Mouse (Mus musculus) c-Kit-positive CD71-negative TER-119-negative erythroid progenitor cells, embryonic 14.5 days (primary cell): ENCODE data around the gene Myo1d.

Experiments
- DNase-seq: peaks from one replicate; pipeline ENCODE4 v3.0.0-alpha.2; 2013; ENCODE audit warnings: low read depth

The Myo1d gene

GRCm38 (mm10) chr11:80723406-80724047 lies 56.3 kb downstream of the Myo1d start:
- DNase-seq = no peak

DNA sequence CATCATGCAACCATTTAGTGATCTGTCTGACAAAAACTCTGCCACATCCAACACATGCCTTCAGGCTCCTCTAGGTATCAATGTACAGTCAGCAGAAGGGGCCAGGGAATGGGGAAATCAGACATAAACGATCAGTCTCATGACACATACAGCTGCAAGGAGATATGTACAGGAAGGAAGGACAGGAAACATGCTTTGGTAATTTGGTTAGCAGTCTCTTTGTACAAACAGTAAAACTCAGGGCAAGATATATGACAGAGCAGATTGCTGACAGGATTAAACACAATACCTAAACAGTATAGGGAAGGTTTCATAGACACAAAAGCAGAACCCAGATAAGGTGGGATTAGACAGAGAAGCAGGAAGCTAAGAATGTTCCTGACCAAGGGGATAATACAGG lies 60.8 kb downstream of the Myo1d start:
- DNase-seq = peak; percentile 22

DNA sequence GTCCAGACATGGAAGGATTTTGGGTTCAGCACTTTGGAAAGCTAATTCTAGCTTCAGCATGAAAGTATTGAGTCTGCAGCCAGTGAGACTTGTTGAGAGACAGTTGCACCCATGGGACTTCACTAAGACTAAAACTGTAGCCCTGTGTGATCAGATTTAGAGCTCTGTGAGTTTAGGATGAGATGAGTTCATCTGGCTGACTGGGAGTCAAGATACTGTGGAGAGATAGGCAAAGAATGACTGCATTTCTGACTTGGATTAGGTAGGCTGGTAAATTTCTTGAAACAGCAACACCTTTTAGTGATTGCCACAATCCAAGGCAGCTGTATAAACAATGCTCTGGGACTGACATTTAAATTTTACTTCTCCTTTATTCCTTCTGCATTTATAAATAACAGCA lies 61.8 kb downstream of the Myo1d start:
- DNase-seq = no peak

DNA sequence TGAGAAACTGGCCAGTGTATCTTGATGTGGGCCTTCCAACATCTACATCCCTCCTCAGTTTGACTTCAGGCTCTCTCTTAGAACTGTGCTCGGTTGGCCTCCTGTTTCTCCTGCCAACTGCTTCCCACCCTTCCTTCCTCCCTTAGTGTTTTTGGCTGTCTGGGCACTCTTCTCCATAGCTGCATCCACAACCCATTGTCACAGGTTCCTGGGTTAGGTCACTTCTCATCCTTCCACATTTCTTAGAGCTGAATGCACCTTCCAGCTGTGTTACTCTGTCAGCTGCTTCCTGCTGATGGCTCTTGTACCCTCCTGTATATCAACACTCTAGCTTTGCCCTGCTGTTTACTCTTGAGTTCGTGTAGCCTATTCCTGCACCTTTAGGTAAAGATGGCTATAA lies 64.7 kb downstream of the Myo1d start:
- no peak for DNase-seq

DNA sequence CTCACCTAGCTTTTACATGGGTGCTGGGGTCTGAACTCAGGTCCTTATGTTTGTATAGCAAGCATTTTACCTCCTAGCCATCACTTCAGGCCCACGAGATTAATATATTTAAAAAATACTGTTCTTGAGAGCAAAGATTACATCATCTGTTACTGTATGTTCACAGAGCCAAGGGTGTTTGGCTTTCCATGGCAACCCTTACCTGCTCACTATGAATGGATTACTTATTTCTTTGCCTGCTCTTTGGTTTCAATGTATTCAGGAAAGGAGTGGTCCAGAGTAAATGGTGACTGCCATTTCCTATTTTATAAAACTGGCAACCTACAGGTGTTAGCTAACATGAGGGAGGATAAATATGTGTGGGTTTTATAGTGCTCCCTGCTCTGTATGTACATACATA lies 66.1 kb downstream of the Myo1d start:
- DNase-seq = no peak

GRCm38 (mm10) chr11:80712201-80712600 lies 67.6 kb downstream of the Myo1d start:
- DNase-seq = no peak

GRCm38 (mm10) chr11:80711336-80711735 lies 68.5 kb downstream of the Myo1d start:
- peak; percentile 50 for DNase-seq

GRCm38 (mm10) chr11:80700611-80701010 lies 79.2 kb downstream of the Myo1d start:
- DNase-seq = no peak

DNA sequence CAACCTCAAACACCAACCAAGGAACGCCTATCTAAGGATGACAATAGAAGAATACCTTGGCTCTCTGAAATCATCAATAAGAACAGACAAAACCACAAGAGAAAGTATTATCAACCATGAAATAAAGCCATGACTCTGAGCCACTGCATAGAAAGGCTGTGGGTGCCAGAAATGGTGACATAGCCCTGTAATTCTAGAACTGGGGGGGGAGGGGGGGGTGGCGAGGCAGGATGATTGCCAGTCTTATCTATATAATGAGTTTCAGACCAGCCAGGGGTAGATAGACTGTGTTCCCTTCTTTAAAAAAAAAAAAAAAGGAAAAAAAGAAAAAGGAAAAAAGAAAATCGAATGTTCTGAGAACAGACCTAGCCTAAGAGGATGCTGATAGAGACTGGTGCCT lies 81.1 kb downstream of the Myo1d start:
- DNase-seq = no peak

GRCm38 (mm10) chr11:80696350-80696749 lies 83.5 kb downstream of the Myo1d start:
- DNase-seq = peak; percentile 35

GRCm38 (mm10) chr11:80684603-80685002 lies 95.2 kb downstream of the Myo1d start:
- DNase-seq = no peak

- no peak for DNase-seq
These were observed 97.1 kb downstream of the Myo1d start for GRCm38 (mm10) chr11:80682745-80683144.

GRCm38 (mm10) chr11:80673013-80673412 lies 106.8 kb downstream of the Myo1d start:
- no peak for DNase-seq

- DNase-seq = peak; percentile 22
These were observed 109.4 kb downstream of the Myo1d start for GRCm38 (mm10) chr11:80670391-80670790.

- no peak for DNase-seq
These were observed 109.9 kb downstream of the Myo1d start for GRCm38 (mm10) chr11:80669934-80670333.

DNA sequence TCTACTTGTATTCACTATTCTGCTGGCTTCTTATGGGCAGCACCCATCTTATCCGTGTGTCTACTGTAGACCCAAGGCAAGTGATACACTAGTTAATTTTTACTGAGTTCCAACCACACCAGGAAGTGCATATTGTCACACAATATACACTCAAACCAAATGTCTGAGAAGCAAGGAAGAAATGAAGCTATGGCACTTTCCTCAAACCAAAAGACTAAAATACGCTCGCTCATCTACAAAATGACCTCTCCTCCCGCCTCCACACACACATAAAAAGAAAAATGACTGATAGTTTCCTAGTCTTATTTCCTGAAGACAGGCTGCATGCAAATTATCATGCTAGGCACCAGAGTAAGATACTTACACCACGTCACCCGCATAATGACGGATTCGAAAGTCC lies 113.6 kb downstream of the Myo1d start:
- no peak for DNase-seq

GRCm38 (mm10) chr11:80664261-80664660 lies 115.6 kb downstream of the Myo1d start:
- no peak for DNase-seq

DNA sequence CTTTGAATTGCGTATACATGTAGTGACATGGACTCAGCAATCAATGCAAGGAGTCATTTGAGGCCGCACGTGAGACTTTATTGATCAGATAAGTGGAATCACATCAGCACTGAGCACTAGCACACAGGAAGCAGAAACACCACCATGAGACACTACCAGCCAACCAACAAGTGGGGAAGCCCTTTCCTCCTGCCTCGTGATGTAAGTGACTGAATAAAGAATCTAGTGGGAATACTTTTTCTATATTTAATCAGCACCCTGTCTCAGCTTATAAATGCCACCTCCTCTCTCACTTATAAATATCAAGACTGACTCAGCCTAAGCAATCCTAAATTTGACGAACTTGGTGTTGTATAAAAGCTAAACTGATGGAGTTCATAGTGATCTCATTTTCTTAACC lies 134.7 kb downstream of the Myo1d start:
- DNase-seq = no peak

- DNase-seq = no peak
These were observed 150.6 kb downstream of the Myo1d start for GRCm38 (mm10) chr11:80628992-80629865.

DNA sequence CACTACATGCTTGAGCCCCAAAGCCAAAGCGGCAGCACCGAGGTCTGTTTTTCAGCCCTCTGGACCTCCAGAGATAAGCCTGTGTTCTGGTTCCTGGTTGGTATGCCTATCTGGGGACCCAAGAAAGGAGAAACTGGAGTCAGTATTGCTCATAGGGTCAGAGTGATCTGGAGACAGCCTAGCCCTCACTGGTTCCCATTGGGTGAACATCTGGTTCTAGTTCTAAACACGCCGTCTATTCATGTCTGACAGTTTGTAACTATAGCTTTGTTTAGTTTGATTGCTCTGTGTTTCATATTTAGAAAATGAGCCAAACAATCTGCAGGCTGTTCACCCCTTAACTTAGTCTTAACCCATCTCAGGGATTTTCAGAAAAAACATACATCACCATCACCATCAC lies 151.2 kb downstream of the Myo1d start:
- DNase-seq = no peak

GRCm38 (mm10) chr11:80623038-80623380 lies 156.8 kb downstream of the Myo1d start:
- DNase-seq = no peak

GRCm38 (mm10) chr11:80622233-80623037 lies 157.4 kb downstream of the Myo1d start:
- DNase-seq = no peak
